Mouse (Mus musculus): ENCODE results near the gene Kat2a. TPM values are rescaled to one million over a fixed set of nuclear protein-coding genes. Genes with fewer than 3 reads are reported as not detected.

Kat2a gene
- polyA plus RNA-seq, 1 experiment = 56.4 TPM

DNA sequence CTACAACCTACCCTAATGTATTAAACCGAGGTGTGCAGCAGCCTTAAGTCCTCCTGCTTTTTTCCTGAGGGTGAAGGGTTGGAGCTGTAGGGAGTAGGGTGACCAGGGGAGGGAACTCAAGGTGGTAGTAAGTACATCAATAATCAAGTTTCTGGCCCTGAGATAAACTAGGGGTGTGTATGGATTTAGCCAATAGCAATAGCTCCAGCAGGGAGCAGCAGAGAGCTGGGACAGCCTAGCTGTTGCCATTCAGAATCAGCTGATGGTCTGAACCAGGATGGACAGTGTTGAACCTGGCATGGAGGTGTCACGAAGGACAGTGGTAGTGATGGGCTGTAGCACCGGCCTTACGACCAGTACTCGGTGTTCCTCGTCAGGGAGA is 2.3 kb upstream of the Kat2a start:
- TF ChIP-seq POLR2A (IDR thresholded peaks at IDR 0.05; ENCODE audit: borderline replicate concordance, insufficient read depth, low read length) = no peak
- TF ChIP-seq CTCF (IDR thresholded peaks at IDR 0.05; ENCODE audit: borderline replicate concordance, insufficient read depth, low read depth, low read length) = peak; percentile 79
- WGBS = 52% methylated on average over 6 of the region's 6 CpGs
- no peaks in the 10 kb centered on the region for H3K27me3 ChIP-seq (ENCODE audit: control insufficient read depth, insufficient read depth, low read length)
- peaks cover 5% of the 10 kb centered on the region for H3K4me1 ChIP-seq (ENCODE audit: control insufficient read depth, insufficient read depth, low read length)
- no peak overlapping the region for H3K4me3 ChIP-seq (replicated peaks; ENCODE audit: insufficient read depth, low read depth, low read length)
- H3K27ac ChIP-seq (ENCODE audit: insufficient read depth, low read length) = no peak overlapping the region
- peak; percentile 71 to 75 for DNase-seq

DNA sequence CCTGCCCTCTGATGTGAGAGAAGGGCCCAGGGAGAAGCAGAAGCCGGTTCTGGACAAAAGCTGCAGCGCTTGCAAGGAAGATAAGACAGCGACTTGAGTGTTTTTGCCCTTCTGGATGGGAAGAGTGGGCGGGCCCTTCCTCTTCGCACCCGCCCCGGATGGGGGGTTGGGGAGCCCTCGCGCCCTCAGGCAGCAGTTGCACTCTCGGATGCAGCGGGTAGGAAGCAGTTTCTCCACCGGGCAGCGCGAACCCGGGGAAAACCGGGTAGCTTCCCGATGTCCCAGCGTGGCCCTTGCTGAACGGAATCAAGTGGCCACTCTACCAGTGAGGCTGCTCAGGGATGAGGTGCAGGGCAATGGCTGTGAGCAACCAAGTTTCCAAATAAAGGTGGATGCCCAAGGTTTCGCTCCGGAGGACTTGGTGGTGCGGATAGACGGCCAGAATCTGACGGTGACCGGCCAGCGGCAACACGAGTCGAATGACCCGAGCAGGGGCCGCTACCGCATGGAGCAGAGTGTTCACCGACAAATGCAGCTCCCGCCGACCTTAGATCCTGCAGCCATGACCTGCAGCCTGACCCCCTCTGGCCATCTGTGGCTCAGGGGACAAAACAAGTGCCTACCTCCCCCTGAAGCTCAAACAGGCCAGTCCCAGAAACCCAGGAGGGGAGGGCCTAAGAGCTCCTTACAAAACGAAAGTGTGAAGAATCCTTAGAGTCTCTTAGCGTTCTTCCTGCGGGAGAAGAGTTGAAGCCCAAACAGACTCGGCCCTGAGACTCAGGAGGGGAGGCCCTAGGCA is 1.7 kb upstream of the Kat2a start, which contains the start of gene Hspb9:
Gene Hspb9 (plus strand): TSS at position 116 of the 799 bp plus-strand sequence.
- Histone ChIP-seq H3K4me1 (ENCODE audit: control insufficient read depth, insufficient read depth, low read length) (peaks cover 5% of the 10 kb centered on the region), H3K4me3 (replicated peaks; ENCODE audit: insufficient read depth, low read depth, low read length) (no peak within 1 kb of the TSS), H3K27ac (ENCODE audit: insufficient read depth, low read length) (no peak within 1 kb of the TSS), H3K27me3 (ENCODE audit: control insufficient read depth, insufficient read depth, low read length) (no peaks in the 10 kb centered on the region)
- WGBS = 36% methylated on average over 38 of the region's 38 CpGs
- no peak for TF ChIP-seq POLR2A (IDR thresholded peaks at IDR 0.05; ENCODE audit: borderline replicate concordance, insufficient read depth, low read length)
- no peak for TF ChIP-seq CTCF (IDR thresholded peaks at IDR 0.05; ENCODE audit: borderline replicate concordance, insufficient read depth, low read depth, low read length)
- no peak for DNase-seq

GRCm38 (mm10) chr11:100713174-100713573 is 909 bp upstream of the Kat2a start:
- no peak for DNase-seq
- H3K27me3 ChIP-seq (ENCODE audit: control insufficient read depth, insufficient read depth, low read length) = no peaks in the 10 kb centered on the region
- peaks cover 5% of the 10 kb centered on the region for H3K4me1 ChIP-seq (ENCODE audit: control insufficient read depth, insufficient read depth, low read length)
- WGBS = 82% methylated on average over 4 of the region's 4 CpGs
- TF ChIP-seq CTCF (IDR thresholded peaks at IDR 0.05; ENCODE audit: borderline replicate concordance, insufficient read depth, low read depth, low read length) (no peak), POLR2A (IDR thresholded peaks at IDR 0.05; ENCODE audit: borderline replicate concordance, insufficient read depth, low read length) (no peak)
- no peak overlapping the region for H3K27ac ChIP-seq (ENCODE audit: insufficient read depth, low read length)
- no peak overlapping the region for H3K4me3 ChIP-seq (replicated peaks; ENCODE audit: insufficient read depth, low read depth, low read length)

DNA sequence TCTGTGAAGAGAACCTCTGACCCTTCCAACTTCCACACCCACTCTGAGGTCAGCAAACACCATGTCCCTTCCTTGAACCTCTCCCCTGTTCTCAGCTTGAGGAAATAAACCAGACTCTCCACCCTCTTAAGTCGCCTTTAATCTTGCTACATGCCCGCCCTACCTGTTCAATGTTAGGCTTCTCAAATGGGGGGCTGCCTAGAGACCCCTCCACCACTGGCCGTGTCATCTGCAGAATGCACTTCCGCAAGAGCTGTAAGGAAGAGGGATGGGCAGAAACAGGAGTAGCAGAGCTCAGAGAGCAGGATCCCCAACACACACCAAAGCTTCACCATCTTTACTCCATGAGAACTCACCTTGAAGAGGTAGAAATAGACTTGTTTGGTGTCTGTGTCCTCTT is 1.3 kb downstream of the Kat2a start:
- Histone ChIP-seq H3K27ac (ENCODE audit: insufficient read depth, low read length) (no peak overlapping the region), H3K4me3 (replicated peaks; ENCODE audit: insufficient read depth, low read depth, low read length) (no peak overlapping the region), H3K4me1 (ENCODE audit: control insufficient read depth, insufficient read depth, low read length) (peaks cover 5% of the 10 kb centered on the region), H3K27me3 (ENCODE audit: control insufficient read depth, insufficient read depth, low read length) (no peaks in the 10 kb centered on the region)
- TF ChIP-seq POLR2A (IDR thresholded peaks at IDR 0.05; ENCODE audit: borderline replicate concordance, insufficient read depth, low read length) (no peak), CTCF (IDR thresholded peaks at IDR 0.05; ENCODE audit: borderline replicate concordance, insufficient read depth, low read depth, low read length) (no peak)
- DNase-seq = no peak
- 89% methylated on average over 4 of the region's 4 CpGs for WGBS

DNA sequence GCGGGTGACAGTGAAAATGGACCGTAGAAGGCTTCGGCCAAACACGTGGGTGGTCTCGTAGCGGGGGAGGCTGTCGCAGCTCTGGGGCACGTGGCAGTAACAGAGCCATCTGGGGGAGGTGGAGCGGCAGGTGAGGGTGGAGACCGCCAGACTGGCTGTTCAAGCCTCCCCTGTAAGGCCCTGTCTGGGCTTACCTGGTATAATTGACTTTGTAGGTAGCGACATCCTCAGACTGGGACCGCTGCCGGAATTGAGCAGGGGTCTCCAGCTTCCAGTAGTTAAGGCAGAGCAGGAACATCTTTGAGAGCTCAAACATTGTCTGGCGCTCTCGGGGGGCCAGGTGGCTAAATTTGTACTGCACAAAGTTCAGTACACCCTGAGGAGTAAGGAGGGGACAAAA is 1.7 kb downstream of the Kat2a start:
- DNase-seq = no peak
- WGBS = 81% methylated on average over 15 of the region's 15 CpGs
- no peak overlapping the region for H3K27ac ChIP-seq (ENCODE audit: insufficient read depth, low read length)
- H3K27me3 ChIP-seq (ENCODE audit: control insufficient read depth, insufficient read depth, low read length) = no peaks in the 10 kb centered on the region
- TF ChIP-seq POLR2A (IDR thresholded peaks at IDR 0.05; ENCODE audit: borderline replicate concordance, insufficient read depth, low read length) (no peak), CTCF (IDR thresholded peaks at IDR 0.05; ENCODE audit: borderline replicate concordance, insufficient read depth, low read depth, low read length) (no peak)
- no peak overlapping the region for H3K4me3 ChIP-seq (replicated peaks; ENCODE audit: insufficient read depth, low read depth, low read length)
- H3K4me1 ChIP-seq (ENCODE audit: control insufficient read depth, insufficient read depth, low read length) = peaks cover 5% of the 10 kb centered on the region

GRCm38 (mm10) chr11:100709201-100709810 is 3.0 kb downstream of the Kat2a start:
- DNase-seq = no peak
- Histone ChIP-seq H3K27ac (ENCODE audit: insufficient read depth, low read length) (no peak overlapping the region), H3K4me3 (replicated peaks; ENCODE audit: insufficient read depth, low read depth, low read length) (no peak overlapping the region), H3K27me3 (ENCODE audit: control insufficient read depth, insufficient read depth, low read length) (no peaks in the 10 kb centered on the region), H3K4me1 (ENCODE audit: control insufficient read depth, insufficient read depth, low read length) (peaks cover 5% of the 10 kb centered on the region)
- WGBS = 90% methylated on average over 9 of the region's 9 CpGs
- TF ChIP-seq CTCF (IDR thresholded peaks at IDR 0.05; ENCODE audit: borderline replicate concordance, insufficient read depth, low read depth, low read length) (no peak), POLR2A (IDR thresholded peaks at IDR 0.05; ENCODE audit: borderline replicate concordance, insufficient read depth, low read length) (no peak)

DNA sequence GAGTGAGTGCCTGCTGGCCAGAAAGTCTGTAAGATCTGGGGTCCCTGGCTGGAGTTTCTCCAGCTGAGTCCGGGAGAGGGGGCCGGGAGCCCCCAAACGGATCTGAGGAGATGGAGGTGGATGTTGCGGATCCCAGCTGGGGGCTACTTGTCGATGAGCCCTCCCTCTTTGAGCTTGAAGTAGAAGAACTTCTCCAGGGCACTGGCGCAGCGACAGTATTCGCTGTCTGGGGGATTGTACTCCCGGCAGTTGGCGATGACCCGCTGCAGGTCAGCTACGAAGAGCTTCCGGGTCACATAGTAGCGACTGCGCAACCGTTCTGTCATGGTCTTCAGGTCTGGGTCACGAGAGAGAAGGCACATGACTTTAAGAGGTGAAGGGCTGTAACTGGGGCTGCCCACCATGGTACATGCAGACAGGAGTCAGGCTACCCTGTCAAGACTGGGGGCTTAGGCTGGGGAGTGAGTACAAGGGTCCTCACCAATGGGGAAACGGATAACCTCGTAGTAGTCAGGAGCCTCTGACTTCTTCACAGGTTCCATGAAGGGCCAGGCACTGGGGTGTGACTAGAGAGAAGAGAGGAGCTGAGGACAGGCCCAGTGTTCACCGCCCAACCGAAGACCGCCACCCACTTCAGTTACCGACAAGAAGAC is 7.0 kb downstream of the Kat2a start:
- TF ChIP-seq POLR2A (IDR thresholded peaks at IDR 0.05; ENCODE audit: borderline replicate concordance, insufficient read depth, low read length) (no peak), CTCF (IDR thresholded peaks at IDR 0.05; ENCODE audit: borderline replicate concordance, insufficient read depth, low read depth, low read length) (no peak)
- Histone ChIP-seq H3K4me3 (replicated peaks; ENCODE audit: insufficient read depth, low read depth, low read length) (no peak overlapping the region), H3K27me3 (ENCODE audit: control insufficient read depth, insufficient read depth, low read length) (no peaks in the 10 kb centered on the region), H3K27ac (ENCODE audit: insufficient read depth, low read length) (no peak overlapping the region), H3K4me1 (ENCODE audit: control insufficient read depth, insufficient read depth, low read length) (no peaks in the 10 kb centered on the region)
- 87% methylated on average over 23 of the region's 23 CpGs for WGBS
- no peak for DNase-seq

Measured in cerebellum, adult 2 months (tissue).